Mouse (Mus musculus): Measurements from ENCODE around the gene Arr3.

Gene Arr3

GRCm38 (mm10) chrX:100605314-100605713 lies at the start of gene Arr3:
Arr3 (plus strand) TSS chrX:100605497.
- DNase-seq (ENCODE audit: extremely low read depth, insufficient read length, low spot score) = no peak

GRCm38 (mm10) chrX:100556026-100556425 lies 49.3 kb upstream of the Arr3 start:
- DNase-seq (ENCODE audit: extremely low read depth, insufficient read length, low spot score) = no peak

GRCm38 (mm10) chrX:100565696-100566095 lies 39.6 kb upstream of the Arr3 start:
- no peak for DNase-seq (ENCODE audit: extremely low read depth, insufficient read length, low spot score)

GRCm38 (mm10) chrX:100571951-100572350 lies 33.3 kb upstream of the Arr3 start, which contains the start of gene Awat1:
Awat1 (plus strand) TSS chrX:100572251.
- no peak for DNase-seq (ENCODE audit: extremely low read depth, insufficient read length, low spot score)

GRCm38 (mm10) chrX:100594791-100595190 lies 10.5 kb upstream of the Arr3 start, which contains the start of gene P2ry4:
P2ry4 (minus strand) TSS chrX:100594869.
- no peak for DNase-seq (ENCODE audit: extremely low read depth, insufficient read length, low spot score)

- peak; percentile 2 for DNase-seq (ENCODE audit: extremely low read depth, insufficient read length, low spot score)
These were observed 7.9 kb upstream of the Arr3 start for GRCm38 (mm10) chrX:100597439-100597838.

GRCm38 (mm10) chrX:100599755-100600154 lies 5.5 kb upstream of the Arr3 start:
- DNase-seq (ENCODE audit: extremely low read depth, insufficient read length, low spot score) = no peak

GRCm38 (mm10) chrX:100618488-100618887 lies 13.2 kb downstream of the Arr3 start:
- DNase-seq (ENCODE audit: extremely low read depth, insufficient read length, low spot score) = no peak

- no peak for DNase-seq (ENCODE audit: extremely low read depth, insufficient read length, low spot score)
These were observed 16.1 kb downstream of the Arr3 start for GRCm38 (mm10) chrX:100621366-100621765.

- no peak for DNase-seq (ENCODE audit: extremely low read depth, insufficient read length, low spot score)
These were observed 18.9 kb downstream of the Arr3 start for GRCm38 (mm10) chrX:100624242-100624641.

- DNase-seq (ENCODE audit: extremely low read depth, insufficient read length, low spot score) = peak; percentile 34
These were observed 19.8 kb downstream of the Arr3 start for GRCm38 (mm10) chrX:100625146-100625545.

GRCm38 (mm10) chrX:100625546-100625801 lies 20.2 kb downstream of the Arr3 start, which contains the start of gene Kif4:
Kif4 (plus strand) TSS chrX:100625737.
- no peak for DNase-seq (ENCODE audit: extremely low read depth, insufficient read length, low spot score)

- peak; percentile 97 for DNase-seq (ENCODE audit: extremely low read depth, insufficient read length, low spot score)
These were observed 20.8 kb downstream of the Arr3 start, which contains the start of gene Pdzd11 for GRCm38 (mm10) chrX:100625802-100626793. Pdzd11 (minus strand) TSS chrX:100626568.

- DNase-seq (ENCODE audit: extremely low read depth, insufficient read length, low spot score) = no peak
These were observed 23.8 kb downstream of the Arr3 start for GRCm38 (mm10) chrX:100629076-100629475.

GRCm38 (mm10) chrX:100638477-100638876 lies 33.2 kb downstream of the Arr3 start:
- DNase-seq (ENCODE audit: extremely low read depth, insufficient read length, low spot score) = no peak

- DNase-seq (ENCODE audit: extremely low read depth, insufficient read length, low spot score) = no peak
These were observed 47.6 kb downstream of the Arr3 start for GRCm38 (mm10) chrX:100652848-100653247.

GRCm38 (mm10) chrX:100664825-100665224 lies 59.5 kb downstream of the Arr3 start:
- DNase-seq (ENCODE audit: extremely low read depth, insufficient read length, low spot score) = no peak
